Mouse (Mus musculus) frontal cortex, adult (tissue): ENCODE data around the gene Cblc.

Source experiments
- ATAC-seq: cut with Nextera tagmentation; 2 replicates; pipeline ENCODE4 v1.9.2; 2017; ENCODE audit warnings: mild to moderate bottlenecking, moderate library complexity, mixed read lengths; ENCODE audit not compliant: low TSS enrichment

The Cblc gene

DNA sequence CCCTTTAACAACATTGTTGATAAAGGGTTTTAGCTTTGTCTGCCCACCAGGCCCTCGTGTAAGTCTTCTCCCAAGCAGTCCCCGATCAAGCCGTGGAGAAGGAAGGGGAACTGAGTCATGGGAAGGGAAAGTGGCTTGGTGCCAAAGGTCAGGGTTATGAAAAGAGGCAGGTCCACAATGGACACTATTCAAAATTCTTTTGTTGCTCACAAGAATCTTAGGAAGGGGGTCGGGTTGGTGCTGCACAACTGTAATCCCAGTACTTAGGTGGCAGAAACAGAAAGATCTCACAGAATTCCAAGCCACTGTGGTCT, 45.6 kb downstream of the Cblc start:
- ATAC-seq = no peak

DNA sequence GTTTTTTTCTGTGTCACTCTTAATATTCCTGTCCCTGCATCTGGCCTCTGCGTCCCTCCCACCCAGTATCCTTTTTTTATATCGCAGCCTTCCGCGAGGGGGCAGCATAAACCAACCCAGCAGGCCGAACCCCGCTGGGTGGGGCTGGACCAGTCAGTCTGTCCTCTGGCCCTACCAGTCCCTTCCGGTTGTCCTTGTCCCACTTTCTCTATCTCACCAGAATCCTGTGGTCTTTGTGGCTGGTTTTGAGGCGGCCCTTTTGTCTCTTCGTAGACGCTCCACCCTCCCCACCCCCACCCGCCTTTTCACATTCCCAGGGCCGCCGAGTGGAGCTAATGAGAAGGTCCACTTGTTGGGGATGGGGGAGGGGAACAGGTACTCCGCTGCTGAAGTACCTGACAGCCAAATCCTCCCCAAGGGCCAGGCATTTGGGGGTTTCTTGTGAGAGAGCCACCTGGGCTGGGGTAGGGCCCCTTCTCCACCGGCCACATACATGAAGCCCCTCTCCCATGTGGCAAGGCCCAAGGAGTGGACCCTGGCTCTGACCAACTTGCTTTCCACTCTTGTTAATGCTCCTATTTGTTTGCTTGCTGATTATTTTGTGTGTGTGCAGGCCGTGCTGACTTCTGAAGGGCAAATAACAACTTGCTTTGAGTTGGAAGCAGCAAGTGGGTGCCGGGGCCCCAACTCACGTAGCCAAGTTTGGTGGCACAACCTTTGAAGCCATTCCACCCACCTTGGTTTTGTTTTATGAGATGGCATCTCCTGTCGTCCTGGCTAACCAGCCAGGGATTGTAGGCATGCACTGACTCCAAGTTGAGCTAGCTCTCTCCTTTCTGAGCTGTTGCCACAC, 46.2 kb downstream of the Cblc start, which contains the start of gene Nectin2:
Nectin2 (minus strand) TSS at position 267 of the 853 bp plus-strand sequence.
- ATAC-seq = peak; percentile 76

GRCm38 (mm10) chr7:19749389-19750216, 47.0 kb downstream of the Cblc start:
- ATAC-seq = peak; percentile 86

- no peak for ATAC-seq
Observed at GRCm38 (mm10) chr7:19748219-19749195, 48.1 kb downstream of the Cblc start.

GRCm38 (mm10) chr7:19747420-19748218, 49.0 kb downstream of the Cblc start:
- no peak for ATAC-seq

DNA sequence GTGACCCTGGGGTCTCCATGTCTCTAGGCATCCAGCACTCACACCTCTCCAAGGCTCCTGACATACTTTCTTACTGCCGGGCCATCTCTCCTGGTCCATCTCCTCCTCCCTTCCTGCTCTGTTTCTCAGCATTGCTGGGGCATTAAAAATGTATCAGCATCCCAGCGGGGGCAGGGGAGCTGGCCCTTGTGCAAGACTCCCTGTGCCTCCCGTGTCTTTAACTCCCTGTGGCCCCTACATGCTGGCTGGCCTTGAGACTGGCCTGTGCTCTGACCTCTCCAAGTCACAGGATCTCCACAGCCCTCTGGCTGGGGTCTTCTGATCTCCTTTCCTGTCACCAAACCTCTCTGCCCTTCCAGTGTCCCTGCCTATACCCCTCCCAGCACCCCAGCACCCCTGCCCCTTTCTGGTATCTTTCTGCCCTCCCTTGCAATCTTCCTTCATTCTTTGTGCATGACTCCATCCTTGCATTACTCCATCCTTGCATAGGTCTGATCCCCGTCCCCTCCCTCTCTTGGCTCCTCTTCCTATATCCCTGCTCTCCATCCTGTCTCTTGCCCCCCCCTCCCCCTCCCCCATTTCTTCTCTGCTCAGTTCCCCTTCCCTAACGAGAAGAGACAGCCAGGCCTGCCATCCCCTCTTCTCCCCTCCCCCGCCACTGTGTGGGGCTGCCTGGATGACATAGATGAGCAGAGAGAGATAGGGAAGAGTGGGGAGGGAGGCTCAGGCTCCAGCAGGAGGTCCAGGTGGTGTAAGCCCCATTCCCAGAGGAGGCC, 50.0 kb downstream of the Cblc start:
- no peak for ATAC-seq

DNA sequence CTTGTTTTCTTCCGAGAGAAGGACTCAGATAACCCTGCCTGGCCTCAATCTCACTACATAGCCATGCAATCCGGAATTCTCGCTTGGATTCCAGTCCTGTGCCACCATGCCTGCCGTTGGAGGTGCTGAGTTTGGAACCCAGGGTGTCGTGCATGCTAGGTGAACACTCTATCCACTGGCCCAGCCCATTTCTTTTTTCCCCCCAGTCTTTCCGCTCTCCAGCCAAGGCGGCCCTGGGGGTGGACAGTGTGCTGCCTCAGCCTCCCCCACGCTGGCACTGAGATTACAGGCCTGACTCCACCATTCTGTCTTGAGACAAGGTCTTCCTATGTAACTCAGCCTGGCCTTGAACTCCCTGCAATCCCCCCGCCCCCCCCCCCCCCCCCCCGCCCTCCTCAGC, 50.6 kb downstream of the Cblc start:
- no peak for ATAC-seq

GRCm38 (mm10) chr7:19744590-19745385, 51.8 kb downstream of the Cblc start:
- ATAC-seq = no peak

- ATAC-seq = no peak
Observed at GRCm38 (mm10) chr7:19743791-19744190, 52.8 kb downstream of the Cblc start.

GRCm38 (mm10) chr7:19742468-19742867, 54.1 kb downstream of the Cblc start:
- ATAC-seq = no peak

- ATAC-seq = no peak
Observed at GRCm38 (mm10) chr7:19741329-19742031, 55.1 kb downstream of the Cblc start.

DNA sequence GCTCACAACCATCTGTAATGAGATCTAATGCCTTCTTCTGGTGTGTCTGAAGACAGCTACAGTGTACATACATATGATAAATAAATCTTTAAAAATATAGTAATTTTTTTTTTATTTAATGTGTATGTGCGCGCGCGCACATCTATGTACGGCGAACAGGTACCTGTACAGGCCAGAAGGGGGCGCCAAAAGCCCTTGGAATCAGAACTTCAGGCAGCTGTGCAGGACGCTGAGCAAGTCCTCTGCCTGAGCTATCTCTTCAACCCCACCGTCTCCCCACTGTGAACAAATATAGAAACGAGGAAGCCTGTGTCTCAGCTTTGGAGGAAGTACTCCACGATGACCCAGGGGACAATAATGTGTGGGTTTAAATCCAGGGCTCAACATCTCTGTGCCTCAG, 56.3 kb downstream of the Cblc start:
- no peak for ATAC-seq

- ATAC-seq = no peak
Observed at GRCm38 (mm10) chr7:19738771-19739170, 57.8 kb downstream of the Cblc start.

DNA sequence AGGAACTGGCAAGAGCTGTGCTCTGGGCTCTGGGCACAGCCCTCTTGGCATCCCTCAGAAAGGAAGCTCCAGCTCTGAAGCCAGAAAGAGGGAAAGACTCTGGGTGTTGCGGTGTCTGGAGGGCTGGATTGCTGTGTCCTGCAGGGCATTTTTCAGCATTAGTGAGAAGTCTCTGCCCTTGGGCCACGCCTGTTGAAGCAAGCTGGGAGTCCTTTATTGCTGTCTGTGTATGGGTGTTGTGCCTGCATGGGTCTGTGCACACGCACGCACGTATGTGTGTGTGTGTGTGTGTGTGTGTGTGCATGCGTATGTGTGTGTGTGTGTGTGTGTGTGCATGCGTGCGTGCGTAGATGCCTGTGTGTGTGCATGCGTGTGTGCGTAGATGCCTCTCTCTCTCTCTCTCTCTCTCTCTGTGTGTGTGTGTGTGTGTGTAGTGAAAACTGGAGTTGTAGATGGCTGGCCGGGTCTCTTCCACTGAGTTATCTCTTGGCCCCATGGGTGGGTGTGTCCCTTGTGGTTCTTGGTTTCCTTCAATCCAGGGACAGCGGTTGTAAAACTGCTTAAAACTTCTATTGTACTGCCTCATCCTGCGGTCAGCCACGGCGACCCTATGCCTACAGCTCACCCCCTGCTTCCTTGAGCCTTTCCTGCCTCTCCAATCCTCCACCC, 60.1 kb downstream of the Cblc start:
- ATAC-seq = no peak

DNA sequence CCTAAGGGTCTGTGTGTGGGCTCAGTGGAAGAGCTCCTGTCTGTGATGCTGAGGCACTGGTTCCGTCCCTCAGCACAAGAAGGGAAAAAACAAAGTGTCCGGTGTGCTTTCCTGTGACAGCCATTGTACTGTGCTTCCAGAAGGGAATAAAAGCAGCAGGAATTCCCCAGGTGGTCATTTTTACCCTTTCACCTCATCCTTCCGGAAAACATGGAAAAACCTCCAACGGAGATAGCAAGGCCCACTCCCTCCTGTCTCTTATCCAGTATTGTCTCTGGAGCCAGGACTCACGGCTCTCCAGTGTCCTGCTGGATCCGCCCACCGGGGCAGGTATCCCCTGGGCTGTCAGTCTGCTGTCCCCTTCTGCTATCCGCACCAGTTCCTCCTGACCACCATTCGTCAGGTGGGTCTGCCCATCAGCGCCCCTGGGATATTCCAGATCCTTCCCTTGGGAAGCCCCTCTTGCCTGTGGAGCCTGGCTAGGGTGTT, 62.4 kb downstream of the Cblc start:
- ATAC-seq = no peak
